Mouse (Mus musculus) urinary bladder, postnatal 36 days (tissue): Measurements from ENCODE around the gene Slc25a13.
"Not testable (repeated sequence)": the region's sequence is repeated elsewhere in the genome, so short reads cannot be mapped to it uniquely, and the experiment has no call there.

ENCODE experiments used
- DNase-seq, 2 experiments: peaks; one replicate each; pipeline ENCODE4 v3.0.0; 2022; ENCODE audit warnings: low spot score in 2 of 2, mixed read lengths in 1 of 2

Gene Slc25a13

GRCm38 (mm10) chr6:6205599-6206165 lies 11.3 kb downstream of the Slc25a13 start:
- no peak for DNase-seq

GRCm38 (mm10) chr6:6202451-6202850 lies 14.5 kb downstream of the Slc25a13 start:
- no peak for DNase-seq

GRCm38 (mm10) chr6:6201977-6202376 lies 15.0 kb downstream of the Slc25a13 start:
- DNase-seq: no peak

GRCm38 (mm10) chr6:6199138-6199870 lies 17.7 kb downstream of the Slc25a13 start:
- no peak for DNase-seq

GRCm38 (mm10) chr6:6198056-6198455 lies 18.9 kb downstream of the Slc25a13 start:
- DNase-seq: not testable (repeated sequence)

GRCm38 (mm10) chr6:6197339-6197738 lies 19.6 kb downstream of the Slc25a13 start:
- no peak for DNase-seq

GRCm38 (mm10) chr6:6196527-6196926 lies 20.4 kb downstream of the Slc25a13 start:
- DNase-seq: no peak

GRCm38 (mm10) chr6:6194831-6195230 lies 22.1 kb downstream of the Slc25a13 start:
- DNase-seq: no peak

- DNase-seq: no peak
Measured at GRCm38 (mm10) chr6:6193906-6194305, 23.1 kb downstream of the Slc25a13 start.

GRCm38 (mm10) chr6:6192413-6192812 lies 24.6 kb downstream of the Slc25a13 start:
- no peak for DNase-seq

GRCm38 (mm10) chr6:6191596-6192337 lies 25.2 kb downstream of the Slc25a13 start:
- no peak for DNase-seq

GRCm38 (mm10) chr6:6188970-6189369 lies 28.0 kb downstream of the Slc25a13 start:
- DNase-seq: no peak

GRCm38 (mm10) chr6:6186468-6186867 lies 30.5 kb downstream of the Slc25a13 start:
- no peak for DNase-seq

- no peak for DNase-seq
Measured at GRCm38 (mm10) chr6:6185735-6186068, 31.3 kb downstream of the Slc25a13 start.

GRCm38 (mm10) chr6:6184921-6185734 lies 31.8 kb downstream of the Slc25a13 start:
- DNase-seq: no peak

- no peak for DNase-seq
Measured at GRCm38 (mm10) chr6:6183601-6184000, 33.4 kb downstream of the Slc25a13 start.

GRCm38 (mm10) chr6:6182191-6182590 lies 34.8 kb downstream of the Slc25a13 start:
- no peak for DNase-seq

GRCm38 (mm10) chr6:6178341-6178740 lies 38.6 kb downstream of the Slc25a13 start:
- not testable (repeated sequence) for DNase-seq

GRCm38 (mm10) chr6:6175350-6175971 lies 41.5 kb downstream of the Slc25a13 start:
- DNase-seq: no peak

GRCm38 (mm10) chr6:6173935-6174561 lies 42.9 kb downstream of the Slc25a13 start:
- no peak for DNase-seq
